Mouse (Mus musculus) heart, embryonic 13.5 days (tissue): ENCODE results near the gene Ube2d1. TPM values are rescaled to one million over a fixed set of nuclear protein-coding genes. Genes with fewer than 3 reads are reported as not detected.
A peak's percentile ranks its signal among the peaks of the same experiment; 100 is the strongest.

ENCODE experiments used
- ATAC-seq: fragments of 200-750 bp; cut with Nextera tagmentation; 2 replicates; pipeline ENCODE4 v1.8.0; 2017; ENCODE audit warnings: moderate TSS enrichment; ENCODE audit not compliant: insufficient number of reproducible peaks, low FRiP score, low TSS enrichment; ENCODE audit errors: extremely low read depth
- H3K27ac ChIP-seq: fragments of 300-500 bp; sonication (generic); replicated peaks from 2 replicates; pipeline ENCODE4 v1.5.1; 2015; ENCODE audit warnings: moderate library complexity, mild to moderate bottlenecking, inconsistent platforms
- H3K27me3 ChIP-seq: fragments of 300-500 bp; sonication (generic); replicated peaks from 2 replicates; pipeline ENCODE4 v1.6.1; 2015; ENCODE audit warnings: mild to moderate bottlenecking, inconsistent platforms
- H3K36me3 ChIP-seq: fragments of 300-500 bp; sonication (generic); 2 replicates; pipeline ENCODE4 v1.6.1; 2015; ENCODE audit warnings: mild to moderate bottlenecking, inconsistent platforms
- H3K4me1 ChIP-seq: fragments of 300-500 bp; sonication (generic); 2 replicates; pipeline ENCODE4 v1.6.1; 2015; ENCODE audit warnings: inconsistent platforms
- H3K4me2 ChIP-seq: fragments of 300-500 bp; sonication (generic); 2 replicates; pipeline ENCODE4 v1.6.1; 2015; ENCODE audit warnings: inconsistent platforms, mild to moderate bottlenecking, moderate library complexity
- H3K4me3 ChIP-seq: fragments of 300-500 bp; sonication (generic); 2 replicates; pipeline ENCODE4 v1.5.1; 2015; ENCODE audit warnings: moderate library complexity, mild to moderate bottlenecking, inconsistent platforms
- H3K9ac ChIP-seq: fragments of 300-500 bp; sonication (generic); 2 replicates; pipeline ENCODE4 v1.6.1; 2015; ENCODE audit warnings: inconsistent platforms, mild to moderate bottlenecking, moderate library complexity
- H3K9me3 ChIP-seq: fragments of 300-500 bp; sonication (generic); 2 replicates; pipeline ENCODE4 v1.6.1; 2016; ENCODE audit warnings: inconsistent platforms
- WGBS: fragments of 180-500 bp; shearing (Covaris S2); methylation state at CpG from one replicate; pipeline ENCODE4 v1.1.7; 2015; ENCODE audit warnings: mixed read lengths; 5-methylcytosine and 5-hydroxymethylcytosine counted together
- polyA plus RNA-seq: library from polyadenylated mRNA; unstranded; fragments of >200 nt; fragmentation: Nextera tagmentation; extraction: Ambion mirVana; gene quantifications from 2 replicates; pipeline ENCODE4 v1.2.1, GENCODE M21; 2015

Ube2d1 gene
- polyA plus RNA-seq, result 54.0 and 56.2 TPM in 2 replicates

GRCm38 (mm10) chr10:71285126-71285580 is at the start of gene Ube2d1:
Gene Ube2d1 (minus strand): TSS chr10:71285262.
- H3K27me3 ChIP-seq, result peaks cover 12% of the 10 kb centered on the region
- H3K27ac ChIP-seq, result peak within 1 kb of the TSS; percentile 67
- peaks cover 36% of the 10 kb centered on the region for H3K4me1 ChIP-seq
- peak within 1 kb of the TSS; percentile 82 for H3K4me2 ChIP-seq
- ATAC-seq, result peak; percentile 82
- peaks cover 8% of the 10 kb centered on the region; the same call in 1 of the 2 replicates for H3K36me3 ChIP-seq
- peak within 1 kb of the TSS; percentile 99 for H3K4me3 ChIP-seq
- H3K9me3 ChIP-seq, result no peaks in the 10 kb centered on the region
- H3K9ac ChIP-seq, result peak within 1 kb of the TSS; percentile 96
- under 1% methylated on average over 49 of the region's 50 CpGs for WGBS

DNA sequence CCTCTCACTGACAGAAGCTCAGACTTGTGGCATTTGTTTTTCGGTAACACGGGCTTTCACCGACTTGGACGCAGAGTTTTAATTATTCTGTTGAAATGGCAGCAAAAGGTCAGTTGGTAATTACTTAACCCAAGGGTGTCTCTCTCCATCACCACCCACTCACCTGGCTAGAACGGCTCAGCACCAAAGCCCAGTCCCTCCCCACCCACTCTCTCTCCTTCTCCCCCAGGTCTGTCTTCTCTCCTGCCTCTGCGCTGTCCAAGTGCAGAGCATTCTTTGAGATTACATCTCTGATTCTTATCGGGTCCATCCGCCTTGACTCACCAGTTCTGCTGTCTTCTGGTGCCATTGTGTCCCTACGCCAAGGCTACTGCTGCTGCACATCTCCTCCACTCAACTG is 47.8 kb upstream of the Ube2d1 start:
- 90% methylated on average over 9 of the region's 9 CpGs for WGBS
- Histone ChIP-seq H3K9me3 (no peaks in the 10 kb centered on the region), H3K27me3 (no peaks in the 10 kb centered on the region), H3K4me2 (no peak overlapping the region), H3K4me1 (peaks cover 4% of the 10 kb centered on the region; the same call in 1 of the 2 replicates), H3K36me3 (peaks cover 60% of the 10 kb centered on the region), H3K9ac (no peak overlapping the region), H3K27ac (no peak overlapping the region), H3K4me3 (no peak overlapping the region)
- ATAC-seq, result no peak

DNA sequence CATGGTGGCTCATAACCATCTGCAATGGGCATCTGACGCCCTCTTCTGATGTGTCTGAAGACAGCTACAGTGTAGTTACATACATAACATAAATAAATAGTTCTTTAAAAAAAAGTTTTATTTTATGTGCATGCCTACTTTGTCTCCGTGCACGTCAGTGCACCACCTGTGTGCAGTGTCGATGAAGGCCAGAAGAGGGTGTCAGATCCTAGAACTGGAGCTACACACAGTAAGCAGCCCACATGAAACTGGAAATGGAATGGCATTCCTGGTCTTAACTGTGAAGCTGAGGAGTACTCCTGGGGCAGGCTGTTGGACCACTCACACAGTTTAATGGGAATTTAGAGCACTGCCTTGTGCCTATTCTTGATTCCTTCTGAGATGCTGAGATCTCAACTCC is 47.3 kb upstream of the Ube2d1 start:
- no peak overlapping the region for H3K9ac ChIP-seq
- ATAC-seq, result no peak
- H3K4me3 ChIP-seq, result no peak overlapping the region
- H3K4me2 ChIP-seq, result no peak overlapping the region
- H3K27me3 ChIP-seq, result no peaks in the 10 kb centered on the region
- H3K9me3 ChIP-seq, result no peaks in the 10 kb centered on the region
- H3K4me1 ChIP-seq, result no peaks in the 10 kb centered on the region
- no peak overlapping the region for H3K27ac ChIP-seq
- WGBS, result 89% methylated on average over 4 of the region's 4 CpGs
- peaks cover 60% of the 10 kb centered on the region for H3K36me3 ChIP-seq

DNA sequence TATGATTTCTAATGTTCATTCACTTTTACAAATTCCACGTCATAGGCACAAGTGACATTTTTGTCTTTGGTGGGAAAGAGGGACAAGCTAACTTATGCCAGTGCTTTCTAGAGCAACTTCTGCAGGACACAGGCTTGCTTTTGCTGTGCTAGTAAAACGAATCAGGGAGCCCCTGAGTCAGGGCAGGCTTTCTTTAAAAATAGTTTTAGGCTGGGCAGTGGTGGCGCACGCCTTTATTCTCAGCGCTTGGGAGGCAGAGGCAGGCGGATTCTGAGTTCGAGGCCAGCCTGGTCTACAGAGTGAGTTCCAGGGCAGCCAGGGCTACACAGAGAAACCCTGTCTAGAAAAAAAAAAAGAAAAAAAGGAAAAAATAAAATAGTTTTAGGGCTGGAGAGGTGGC is 46.8 kb upstream of the Ube2d1 start:
- ATAC-seq, result no peak
- no peaks in the 10 kb centered on the region for H3K4me1 ChIP-seq
- 88% methylated on average over 7 of the region's 7 CpGs for WGBS

DNA sequence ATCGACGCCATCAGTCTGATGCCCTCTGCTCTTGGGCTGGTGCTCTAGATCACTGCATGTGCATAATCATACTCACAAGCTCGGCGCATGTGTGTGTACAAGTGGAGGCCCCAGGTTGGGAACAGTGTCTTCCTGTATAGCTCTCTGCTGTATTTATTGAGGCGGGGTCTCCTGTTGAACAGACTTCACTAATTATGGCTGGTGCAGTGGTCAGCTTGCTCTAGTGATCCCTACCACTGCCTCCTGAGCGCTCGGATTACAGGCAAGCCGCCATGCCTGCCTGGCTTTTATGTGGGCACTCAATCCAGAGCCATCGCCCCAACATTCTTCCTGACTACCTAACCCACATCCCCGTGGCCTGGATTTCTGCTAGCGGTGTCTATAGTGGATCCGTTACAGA is 45.0 kb upstream of the Ube2d1 start:
- Histone ChIP-seq H3K4me2 (no peak overlapping the region), H3K27me3 (no peaks in the 10 kb centered on the region), H3K4me3 (no peak overlapping the region), H3K4me1 (no peaks in the 10 kb centered on the region), H3K27ac (no peak overlapping the region), H3K36me3 (peaks cover 46% of the 10 kb centered on the region), H3K9me3 (no peaks in the 10 kb centered on the region), H3K9ac (no peak overlapping the region)
- 95% methylated on average over 12 of the region's 12 CpGs for WGBS
- no peak for ATAC-seq

More for the DNA sequence above, 46.8 kb upstream of the Ube2d1 start:
- Histone ChIP-seq H3K36me3 (peaks cover 60% of the 10 kb centered on the region), H3K4me3 (no peak overlapping the region), H3K9me3 (no peaks in the 10 kb centered on the region), H3K27ac (no peak overlapping the region), H3K27me3 (no peaks in the 10 kb centered on the region), H3K9ac (no peak overlapping the region), H3K4me2 (no peak overlapping the region)

- Histone ChIP-seq H3K27ac (no peak overlapping the region), H3K9ac (no peak overlapping the region), H3K4me2 (no peak overlapping the region), H3K4me3 (no peak overlapping the region), H3K9me3 (no peaks in the 10 kb centered on the region), H3K36me3 (peaks cover 38% of the 10 kb centered on the region), H3K4me1 (no peaks in the 10 kb centered on the region), H3K27me3 (no peaks in the 10 kb centered on the region)
- WGBS, result 88% methylated on average over 6 of the region's 6 CpGs
- ATAC-seq, result no peak
These were observed 44.2 kb upstream of the Ube2d1 start for GRCm38 (mm10) chr10:71329295-71329694.

GRCm38 (mm10) chr10:71328870-71329269 is 43.8 kb upstream of the Ube2d1 start:
- Histone ChIP-seq H3K4me1 (no peaks in the 10 kb centered on the region), H3K27ac (no peak overlapping the region), H3K9me3 (no peaks in the 10 kb centered on the region), H3K4me2 (no peak overlapping the region), H3K9ac (no peak overlapping the region), H3K4me3 (no peak overlapping the region), H3K36me3 (peaks cover 34% of the 10 kb centered on the region), H3K27me3 (no peaks in the 10 kb centered on the region)
- 82% methylated on average over 5 of the region's 5 CpGs for WGBS
- ATAC-seq, result no peak

DNA sequence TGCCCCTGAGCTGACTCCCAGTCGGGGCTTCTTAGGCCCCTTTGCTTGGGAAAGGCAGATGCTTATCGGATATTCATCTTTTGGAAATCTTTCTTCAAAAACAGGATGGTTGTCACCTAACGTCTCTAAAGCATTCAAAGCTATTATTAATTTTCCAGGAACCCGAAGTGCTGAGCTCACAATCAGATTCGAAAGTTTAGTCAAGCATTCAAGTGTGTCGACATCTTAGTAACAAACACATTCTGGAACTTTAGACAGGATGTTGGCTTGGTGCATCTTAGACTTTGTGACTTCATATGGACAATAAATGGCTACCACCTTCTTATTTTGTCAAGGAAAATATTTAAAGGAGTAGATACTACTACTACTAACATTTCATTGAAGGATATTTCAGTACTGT is 43.3 kb upstream of the Ube2d1 start:
- H3K9me3 ChIP-seq, result no peaks in the 10 kb centered on the region
- WGBS, result 79% methylated on average over 6 of the region's 6 CpGs

GRCm38 (mm10) chr10:71327386-71327785 is 42.3 kb upstream of the Ube2d1 start:
- 77% methylated on average over 10 of the region's 10 CpGs for WGBS
- no peak overlapping the region for H3K4me3 ChIP-seq
- H3K36me3 ChIP-seq, result peaks cover 26% of the 10 kb centered on the region
- no peak overlapping the region for H3K27ac ChIP-seq
- H3K27me3 ChIP-seq, result no peaks in the 10 kb centered on the region
- no peaks in the 10 kb centered on the region for H3K9me3 ChIP-seq
- no peak for ATAC-seq
- no peaks in the 10 kb centered on the region for H3K4me1 ChIP-seq
- no peak overlapping the region for H3K9ac ChIP-seq
- H3K4me2 ChIP-seq, result no peak overlapping the region

More for the DNA sequence above, 43.3 kb upstream of the Ube2d1 start:
- no peaks in the 10 kb centered on the region for H3K27me3 ChIP-seq
- peaks cover 30% of the 10 kb centered on the region for H3K36me3 ChIP-seq
- H3K4me3 ChIP-seq, result no peak overlapping the region
- no peak overlapping the region for H3K27ac ChIP-seq
- H3K4me2 ChIP-seq, result no peak overlapping the region
- no peaks in the 10 kb centered on the region for H3K4me1 ChIP-seq
- H3K9ac ChIP-seq, result no peak overlapping the region
- no peak for ATAC-seq

GRCm38 (mm10) chr10:71326789-71327188 is 41.7 kb upstream of the Ube2d1 start:
- no peak for ATAC-seq
- Histone ChIP-seq H3K4me1 (no peaks in the 10 kb centered on the region), H3K4me3 (no peak overlapping the region), H3K27ac (no peak overlapping the region), H3K4me2 (no peak overlapping the region), H3K9ac (no peak overlapping the region), H3K36me3 (peaks cover 24% of the 10 kb centered on the region), H3K27me3 (no peaks in the 10 kb centered on the region), H3K9me3 (no peaks in the 10 kb centered on the region)
- WGBS, result 14% methylated on average over 7 of the region's 7 CpGs

DNA sequence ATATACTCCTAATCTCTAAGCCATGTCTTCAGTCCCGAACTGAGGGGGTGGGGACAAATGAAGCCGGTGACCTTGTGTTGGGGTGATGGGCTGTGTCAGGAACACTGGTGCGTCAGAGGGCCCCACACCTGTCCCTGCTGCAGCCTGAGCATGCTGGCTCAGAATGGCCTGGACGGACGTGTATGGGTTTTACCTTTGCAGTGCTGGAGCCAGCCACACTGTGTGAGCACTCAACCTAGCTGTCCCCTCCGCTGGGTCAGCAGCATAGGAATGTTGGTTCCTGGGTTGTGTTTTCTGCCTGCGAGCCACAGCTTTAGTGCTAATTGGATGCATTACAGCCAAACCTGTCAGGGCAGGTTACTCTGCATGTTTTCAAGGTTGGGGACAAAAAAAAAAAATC is 41.1 kb upstream of the Ube2d1 start:
- H3K36me3 ChIP-seq, result peaks cover 21% of the 10 kb centered on the region
- no peaks in the 10 kb centered on the region for H3K9me3 ChIP-seq
- H3K27me3 ChIP-seq, result no peaks in the 10 kb centered on the region
- no peak overlapping the region for H3K4me3 ChIP-seq
- 66% methylated on average over 7 of the region's 7 CpGs for WGBS
- no peaks in the 10 kb centered on the region for H3K4me1 ChIP-seq
- H3K27ac ChIP-seq, result no peak overlapping the region
- no peak for ATAC-seq
- no peak overlapping the region for H3K4me2 ChIP-seq
- H3K9ac ChIP-seq, result no peak overlapping the region

- Histone ChIP-seq H3K4me1 (no peaks in the 10 kb centered on the region), H3K4me3 (no peak overlapping the region), H3K27ac (no peak overlapping the region), H3K27me3 (no peaks in the 10 kb centered on the region), H3K9ac (no peak overlapping the region), H3K36me3 (no peaks in the 10 kb centered on the region), H3K9me3 (no peaks in the 10 kb centered on the region), H3K4me2 (no peak overlapping the region)
- 77% methylated on average over 8 of the region's 8 CpGs for WGBS
- no peak for ATAC-seq
These were observed 38.6 kb upstream of the Ube2d1 start for GRCm38 (mm10) chr10:71323669-71324068.
